Mouse (Mus musculus): ENCODE results near the gene Vps33a. TPM values are rescaled to one million over a fixed set of nuclear protein-coding genes. Genes with fewer than 3 reads are reported as not detected.
"Not testable (repeated sequence)": the region's sequence is repeated elsewhere in the genome, so short reads cannot be mapped to it uniquely, and the experiment has no call there.

The Vps33a gene
- total and polyA plus RNA-seq, 2 experiments from 2014 or later, result 42.0 to 56.2 TPM

DNA sequence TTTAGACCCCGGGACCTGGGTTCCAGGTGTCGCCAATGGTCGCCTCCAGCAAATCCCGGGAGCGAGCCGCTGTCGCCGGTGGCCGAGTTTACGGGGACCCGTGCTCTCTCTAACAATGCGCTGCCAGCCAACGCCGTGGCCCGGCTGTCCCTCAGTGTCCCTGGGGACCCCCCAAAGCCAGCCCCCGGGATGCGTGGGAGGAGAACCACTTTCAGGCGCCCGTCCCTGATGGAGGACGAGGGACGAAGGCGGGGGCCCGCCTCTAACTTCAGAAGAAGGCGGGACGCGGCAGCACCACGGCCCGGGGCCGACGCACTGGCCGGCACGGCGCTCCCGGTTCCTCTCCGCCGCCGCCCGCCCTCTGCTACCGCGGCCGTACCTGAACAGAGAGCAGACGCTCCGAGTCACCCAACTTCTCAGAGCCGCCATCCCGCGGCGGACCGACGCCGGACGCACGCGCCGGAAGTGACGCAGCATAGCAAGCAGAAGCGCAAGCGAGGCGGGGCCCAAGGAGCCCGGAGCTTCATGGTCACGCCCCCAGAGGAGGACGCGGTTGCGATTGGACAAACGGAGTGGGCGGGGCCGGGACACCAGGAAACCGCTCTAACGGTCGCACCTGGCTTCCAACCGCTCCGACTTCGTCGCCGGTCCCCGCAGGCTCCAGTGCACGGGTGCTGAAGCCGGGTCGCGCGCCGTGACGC is 49.0 kb downstream of the Vps33a start, which contains the start of gene Diablo:
Diablo (minus strand) TSS at position 485 of the 701 bp plus-strand sequence.
- WGBS, result under 1% methylated on average over 64 of the region's 82 CpGs
- Histone ChIP-seq H3K36me3 (ENCODE audit: insufficient read depth, low read length) (peaks cover 9% of the 10 kb centered on the region), H3K9me3 (ENCODE audit: low read length) (no peaks in the 10 kb centered on the region), H3K4me2 (ENCODE audit: low read depth, low read length, poor library complexity, severe bottlenecking) (peak within 1 kb of the TSS; percentile 96), H3K4me3 (ENCODE audit: low read depth, low read length) (peak within 1 kb of the TSS; percentile 73), H3K27me3 (ENCODE audit: insufficient read depth, low read length) (no peaks in the 10 kb centered on the region), H3K4me1 (ENCODE audit: insufficient read depth, low read length) (peaks cover 4% of the 10 kb centered on the region; the same call in 1 of the 2 replicates), H3K9ac (replicated peaks; ENCODE audit: low read length, poor library complexity, severe bottlenecking) (peak within 1 kb of the TSS; percentile 55), H3K27ac (ENCODE audit: low read depth, low read length) (peak within 1 kb of the TSS; percentile 60; the same call in 1 of the 2 replicates)
- peak; percentile 17; the same call in 1 of the 2 replicates for TF ChIP-seq CTCF (IDR thresholded peaks at IDR 0.05)
- ATAC-seq (ENCODE audit: low FRiP score) (peak; percentile 97), DNase-seq (ENCODE audit: low spot score) (peak; percentile 99)

DNA sequence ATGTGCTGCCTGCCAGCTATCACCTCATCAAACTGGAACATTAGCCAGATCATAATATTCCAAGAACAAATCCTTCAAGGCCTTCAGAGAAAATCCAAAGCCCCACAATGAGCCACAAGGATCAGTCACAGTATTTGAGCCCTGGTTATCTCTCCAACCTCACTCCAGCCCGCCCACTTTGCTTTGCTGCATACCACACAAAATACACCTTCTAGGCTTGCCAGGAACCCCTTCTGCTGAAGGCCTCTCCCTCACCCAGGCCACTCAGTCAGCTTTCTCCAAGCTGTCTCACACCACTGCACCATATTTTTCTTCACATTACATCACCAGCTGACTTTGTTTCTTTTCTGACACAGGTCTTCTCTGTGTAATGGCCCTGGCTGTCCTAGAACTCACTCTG is 50.7 kb downstream of the Vps33a start:
- no peaks in the 10 kb centered on the region for H3K27me3 ChIP-seq (ENCODE audit: insufficient read depth, low read length)
- no peak for TF ChIP-seq CTCF (IDR thresholded peaks at IDR 0.05)
- WGBS, result 96% methylated on average over 1 of the region's 1 CpGs
- DNase-seq (ENCODE audit: low spot score) (no peak), ATAC-seq (ENCODE audit: low FRiP score) (no peak)
- H3K36me3 ChIP-seq (ENCODE audit: insufficient read depth, low read length), result peaks cover 6% of the 10 kb centered on the region
- H3K27ac ChIP-seq (ENCODE audit: low read depth, low read length), result no peak overlapping the region
- peaks cover 4% of the 10 kb centered on the region; the same call in 1 of the 2 replicates for H3K4me1 ChIP-seq (ENCODE audit: insufficient read depth, low read length)
- no peaks in the 10 kb centered on the region for H3K9me3 ChIP-seq (ENCODE audit: low read length)
- no peak overlapping the region for H3K9ac ChIP-seq (replicated peaks; ENCODE audit: low read length, poor library complexity, severe bottlenecking)
- no peak overlapping the region for H3K4me3 ChIP-seq (ENCODE audit: low read depth, low read length)
- H3K4me2 ChIP-seq (ENCODE audit: low read depth, low read length, poor library complexity, severe bottlenecking), result no peak overlapping the region

DNA sequence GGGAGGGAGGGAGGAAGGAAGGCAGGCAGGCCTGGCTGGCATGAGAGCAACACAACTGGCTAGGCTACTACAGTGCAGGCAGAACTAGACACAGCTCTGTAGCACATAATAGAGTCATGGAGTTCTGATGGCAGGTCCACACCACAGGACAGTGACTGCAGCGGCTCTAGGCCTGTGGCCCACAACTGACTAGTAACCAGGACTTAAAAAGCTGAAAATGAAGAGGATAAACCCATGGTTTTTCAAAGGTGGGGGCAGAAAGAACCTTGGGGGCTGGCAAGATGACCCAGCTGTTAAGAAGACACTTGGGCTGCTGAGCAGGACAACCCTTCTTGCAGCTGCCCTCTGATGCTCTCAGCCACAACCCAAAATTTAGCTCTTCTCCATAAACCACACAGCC is 51.2 kb downstream of the Vps33a start:
- H3K27ac ChIP-seq (ENCODE audit: low read depth, low read length), result no peak overlapping the region
- TF ChIP-seq CTCF (IDR thresholded peaks at IDR 0.05), result no peak
- DNase-seq (ENCODE audit: low spot score) (no peak), ATAC-seq (ENCODE audit: low FRiP score) (no peak)
- no peaks in the 10 kb centered on the region for H3K27me3 ChIP-seq (ENCODE audit: insufficient read depth, low read length)
- peaks cover 11% of the 10 kb centered on the region for H3K36me3 ChIP-seq (ENCODE audit: insufficient read depth, low read length)
- no peak overlapping the region for H3K9ac ChIP-seq (replicated peaks; ENCODE audit: low read length, poor library complexity, severe bottlenecking)
- peaks cover 4% of the 10 kb centered on the region; the same call in 1 of the 2 replicates for H3K4me1 ChIP-seq (ENCODE audit: insufficient read depth, low read length)
- H3K4me3 ChIP-seq (ENCODE audit: low read depth, low read length), result no peak overlapping the region
- no peak overlapping the region for H3K4me2 ChIP-seq (ENCODE audit: low read depth, low read length, poor library complexity, severe bottlenecking)
- no peaks in the 10 kb centered on the region for H3K9me3 ChIP-seq (ENCODE audit: low read length)
- 70% methylated on average over 1 of the region's 1 CpGs for WGBS

DNA sequence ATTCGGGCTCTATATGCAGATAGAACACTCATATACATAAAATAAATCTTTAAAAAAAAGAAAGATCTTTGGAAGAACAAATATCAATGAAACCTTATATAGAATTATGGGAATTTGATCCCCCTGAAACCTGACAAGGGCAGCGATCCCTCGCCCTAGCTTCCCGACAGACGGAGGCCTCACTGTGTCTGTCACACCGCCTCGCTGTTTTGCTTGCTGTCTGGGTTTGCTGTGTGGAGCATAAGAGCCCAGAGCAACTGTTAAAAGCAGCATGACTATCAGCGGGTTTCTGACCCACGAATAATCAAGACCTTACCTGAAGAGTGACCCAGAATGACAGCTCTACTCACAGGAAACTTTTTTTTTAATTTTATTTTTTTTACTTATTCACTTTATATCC is 52.2 kb downstream of the Vps33a start:
- 84% methylated on average over 9 of the region's 9 CpGs for WGBS
- no peak overlapping the region for H3K4me3 ChIP-seq (ENCODE audit: low read depth, low read length)
- no peak overlapping the region for H3K4me2 ChIP-seq (ENCODE audit: low read depth, low read length, poor library complexity, severe bottlenecking)
- no peak for ATAC-seq (ENCODE audit: low FRiP score)
- no peak overlapping the region for H3K9ac ChIP-seq (replicated peaks; ENCODE audit: low read length, poor library complexity, severe bottlenecking)
- no peak overlapping the region for H3K27ac ChIP-seq (ENCODE audit: low read depth, low read length)
- no peaks in the 10 kb centered on the region for H3K9me3 ChIP-seq (ENCODE audit: low read length)
- H3K36me3 ChIP-seq (ENCODE audit: insufficient read depth, low read length), result peaks cover 14% of the 10 kb centered on the region
- H3K4me1 ChIP-seq (ENCODE audit: insufficient read depth, low read length), result peaks cover 4% of the 10 kb centered on the region; the same call in 1 of the 2 replicates
- no peak for DNase-seq (ENCODE audit: low spot score)
- no peaks in the 10 kb centered on the region for H3K27me3 ChIP-seq (ENCODE audit: insufficient read depth, low read length)
- TF ChIP-seq CTCF (IDR thresholded peaks at IDR 0.05), result no peak

DNA sequence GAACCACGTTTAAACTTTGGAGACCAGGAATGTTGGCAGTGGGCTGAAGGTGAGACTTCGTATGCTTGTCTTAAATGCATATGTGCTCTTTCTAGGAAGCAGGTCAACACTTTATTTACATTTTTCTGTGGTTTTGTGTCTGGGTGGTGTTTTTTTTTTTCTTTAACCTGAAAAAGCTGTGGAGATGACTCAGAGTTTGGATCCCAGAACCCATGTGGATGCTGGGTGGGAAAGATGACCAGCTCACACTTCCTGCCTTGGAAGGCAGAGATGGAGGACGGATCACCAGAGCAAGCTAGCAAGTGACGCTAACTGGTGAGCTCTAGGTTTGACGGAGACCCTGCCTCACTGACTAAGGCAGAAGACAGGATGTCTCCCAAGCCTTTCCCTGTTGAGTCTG is 58.0 kb downstream of the Vps33a start:
- no peaks in the 10 kb centered on the region for H3K27me3 ChIP-seq (ENCODE audit: insufficient read depth, low read length)
- 92% methylated on average over 5 of the region's 5 CpGs for WGBS
- no peaks in the 10 kb centered on the region for H3K4me1 ChIP-seq (ENCODE audit: insufficient read depth, low read length)
- DNase-seq (ENCODE audit: low spot score), result no peak
- H3K9ac ChIP-seq (replicated peaks; ENCODE audit: low read length, poor library complexity, severe bottlenecking), result no peak overlapping the region
- no peaks in the 10 kb centered on the region for H3K9me3 ChIP-seq (ENCODE audit: low read length)
- TF ChIP-seq CTCF (IDR thresholded peaks at IDR 0.05), result no peak
- H3K27ac ChIP-seq (ENCODE audit: low read depth, low read length), result no peak overlapping the region
- no peak overlapping the region for H3K4me3 ChIP-seq (ENCODE audit: low read depth, low read length)
- peaks cover 30% of the 10 kb centered on the region for H3K36me3 ChIP-seq (ENCODE audit: insufficient read depth, low read length)
- ATAC-seq (ENCODE audit: low FRiP score), result no peak
- no peak overlapping the region for H3K4me2 ChIP-seq (ENCODE audit: low read depth, low read length, poor library complexity, severe bottlenecking)

DNA sequence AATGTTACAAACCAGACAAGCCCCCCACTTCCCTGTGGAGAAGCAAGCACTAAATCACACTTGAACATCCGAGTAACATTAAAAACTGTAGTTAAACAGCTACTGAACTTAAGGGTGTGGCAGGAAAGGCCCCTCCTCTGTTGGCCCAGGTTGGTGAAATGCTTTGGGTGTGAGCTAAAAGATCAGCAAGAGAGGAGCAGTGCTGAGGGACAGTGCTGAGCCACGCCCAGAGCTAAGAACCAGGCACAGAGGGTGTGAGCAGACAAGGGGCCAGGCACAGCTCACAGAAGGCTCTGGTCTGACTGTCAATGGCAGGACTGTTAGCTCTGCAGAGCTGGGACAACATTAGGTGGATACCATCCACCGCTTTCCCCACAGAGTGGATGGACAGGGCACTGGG is 60.7 kb downstream of the Vps33a start:
- WGBS, result 85% methylated on average over 3 of the region's 3 CpGs
- Histone ChIP-seq H3K9me3 (ENCODE audit: low read length) (no peaks in the 10 kb centered on the region), H3K4me3 (ENCODE audit: low read depth, low read length) (no peak overlapping the region), H3K27ac (ENCODE audit: low read depth, low read length) (no peak overlapping the region), H3K4me2 (ENCODE audit: low read depth, low read length, poor library complexity, severe bottlenecking) (no peak overlapping the region), H3K9ac (replicated peaks; ENCODE audit: low read length, poor library complexity, severe bottlenecking) (no peak overlapping the region), H3K27me3 (ENCODE audit: insufficient read depth, low read length) (no peaks in the 10 kb centered on the region), H3K36me3 (ENCODE audit: insufficient read depth, low read length) (peaks cover 22% of the 10 kb centered on the region), H3K4me1 (ENCODE audit: insufficient read depth, low read length) (no peaks in the 10 kb centered on the region)
- no peak for DNase-seq (ENCODE audit: low spot score)
- no peak for TF ChIP-seq CTCF (IDR thresholded peaks at IDR 0.05)
- ATAC-seq (ENCODE audit: low FRiP score), result no peak

DNA sequence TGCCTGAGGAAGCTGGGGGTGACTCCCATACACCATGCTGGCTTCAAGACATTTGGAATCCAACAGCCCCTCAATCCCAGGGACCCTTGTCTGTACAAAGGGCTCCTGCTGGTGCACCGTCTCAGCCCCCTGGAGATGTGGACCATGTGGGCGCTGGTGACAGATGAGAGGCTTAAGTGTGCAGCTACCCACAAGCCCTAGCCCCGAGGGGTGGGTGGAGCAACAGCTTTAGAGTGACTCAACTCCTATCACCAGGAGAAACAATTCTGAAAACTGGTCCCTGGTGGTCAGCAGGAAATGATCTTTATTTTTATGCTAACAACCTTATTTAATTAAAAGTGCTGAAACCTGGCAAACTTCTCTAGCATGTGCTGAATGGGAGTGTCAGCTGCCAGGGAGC is 61.4 kb downstream of the Vps33a start:
- H3K27ac ChIP-seq (ENCODE audit: low read depth, low read length); ATAC-seq (ENCODE audit: low FRiP score); DNase-seq (ENCODE audit: low spot score); H3K9ac ChIP-seq (replicated peaks; ENCODE audit: low read length, poor library complexity, severe bottlenecking); H3K27me3 ChIP-seq (ENCODE audit: insufficient read depth, low read length); H3K9me3 ChIP-seq (ENCODE audit: low read length); H3K4me1 ChIP-seq (ENCODE audit: insufficient read depth, low read length); H3K4me3 ChIP-seq (ENCODE audit: low read depth, low read length); H3K4me2 ChIP-seq (ENCODE audit: low read depth, low read length, poor library complexity, severe bottlenecking): not testable (repeated sequence)
- H3K36me3 ChIP-seq (ENCODE audit: insufficient read depth, low read length), result peaks cover 18% of the 10 kb centered on the region
- WGBS, result 76% methylated on average over 3 of the region's 3 CpGs

Measured in midbrain, postnatal 0 days (tissue).